Mouse (Mus musculus) liver, embryonic 14 days (tissue): ENCODE results near the gene Fscn2. TPM values are rescaled to one million over a fixed set of nuclear protein-coding genes. Genes with fewer than 3 reads are reported as not detected.

Experiments used
- polyA plus RNA-seq: library from polyadenylated mRNA; depleted of rRNA; stranded (reverse); fragments of >200 nt; gene quantifications from 2 replicates; pipeline ENCODE4 v1.2.3, GENCODE M21; 2012; rRNA removed

Fscn2 gene
- polyA plus RNA-seq: 0.03 TPM in 1 of 2 replicates, not detected in the other

DNA sequence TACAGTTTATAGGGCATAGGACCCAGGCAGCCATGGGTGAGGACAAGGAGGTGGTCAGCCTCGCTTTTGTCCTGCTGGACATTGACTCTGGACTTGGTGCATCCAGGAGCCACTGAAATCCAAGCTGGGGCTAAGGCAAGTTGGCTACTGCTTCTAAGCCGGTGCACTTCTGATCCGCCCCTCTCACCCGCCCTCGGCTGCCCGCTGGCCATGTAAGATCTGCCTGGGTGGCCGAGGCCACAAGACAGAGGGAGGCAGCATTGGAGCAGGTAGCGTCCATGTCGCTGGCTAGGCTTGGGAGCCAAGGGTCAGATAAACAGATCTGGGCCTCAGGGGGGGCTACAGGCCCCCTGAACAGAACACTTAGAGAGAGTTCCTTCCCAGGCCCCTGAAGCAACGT is at the start of gene Fscn2:
Fscn2 (plus strand) TSS at position 240 of the 400 bp plus-strand sequence.

DNA sequence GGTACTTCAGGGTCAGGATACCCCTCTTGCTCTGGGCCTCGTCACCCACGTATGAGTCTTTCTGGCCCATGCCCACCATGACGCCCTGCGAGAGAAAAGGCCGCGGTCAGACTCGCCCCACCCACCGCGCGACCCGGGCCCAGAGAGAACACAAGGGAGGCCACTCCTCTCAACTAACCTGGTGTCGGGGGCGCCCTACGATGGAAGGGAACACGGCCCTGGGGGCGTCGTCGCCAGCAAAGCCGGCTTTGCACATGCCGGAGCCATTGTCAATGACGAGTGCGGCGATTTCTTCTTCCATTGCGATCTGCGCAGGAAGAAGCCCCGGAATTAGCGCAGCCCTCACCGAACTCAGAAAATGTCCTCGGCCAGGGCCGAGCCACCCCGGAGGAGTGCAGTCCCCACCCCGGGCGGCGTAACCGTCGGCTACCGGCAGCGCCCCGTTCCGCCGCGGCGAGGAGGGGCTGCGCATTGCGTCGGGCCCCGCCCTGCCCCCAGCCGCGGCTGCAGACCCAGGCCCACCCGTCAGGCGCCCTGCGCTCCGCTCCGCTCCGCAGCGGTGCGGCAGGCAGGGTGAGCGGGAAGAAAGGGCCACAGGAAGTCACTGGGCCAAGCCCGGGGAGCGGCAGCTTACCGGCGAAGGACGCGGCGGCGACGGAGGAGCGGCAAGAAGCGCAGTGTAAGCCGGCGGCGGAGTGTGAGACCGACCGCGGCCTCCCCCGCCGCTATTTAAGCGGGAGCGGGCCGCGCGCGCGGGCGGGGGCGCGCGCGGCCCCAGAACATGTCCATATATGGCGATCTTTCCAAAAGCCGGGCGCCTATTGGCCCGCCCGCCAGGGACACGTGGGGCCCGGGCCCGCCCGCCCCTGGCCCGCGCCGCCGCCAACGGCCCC is 13.3 kb upstream of the Fscn2 start, which contains the start of gene Actg1:
Actg1 (minus strand) TSS at position 752 of the 893 bp plus-strand sequence.

DNA sequence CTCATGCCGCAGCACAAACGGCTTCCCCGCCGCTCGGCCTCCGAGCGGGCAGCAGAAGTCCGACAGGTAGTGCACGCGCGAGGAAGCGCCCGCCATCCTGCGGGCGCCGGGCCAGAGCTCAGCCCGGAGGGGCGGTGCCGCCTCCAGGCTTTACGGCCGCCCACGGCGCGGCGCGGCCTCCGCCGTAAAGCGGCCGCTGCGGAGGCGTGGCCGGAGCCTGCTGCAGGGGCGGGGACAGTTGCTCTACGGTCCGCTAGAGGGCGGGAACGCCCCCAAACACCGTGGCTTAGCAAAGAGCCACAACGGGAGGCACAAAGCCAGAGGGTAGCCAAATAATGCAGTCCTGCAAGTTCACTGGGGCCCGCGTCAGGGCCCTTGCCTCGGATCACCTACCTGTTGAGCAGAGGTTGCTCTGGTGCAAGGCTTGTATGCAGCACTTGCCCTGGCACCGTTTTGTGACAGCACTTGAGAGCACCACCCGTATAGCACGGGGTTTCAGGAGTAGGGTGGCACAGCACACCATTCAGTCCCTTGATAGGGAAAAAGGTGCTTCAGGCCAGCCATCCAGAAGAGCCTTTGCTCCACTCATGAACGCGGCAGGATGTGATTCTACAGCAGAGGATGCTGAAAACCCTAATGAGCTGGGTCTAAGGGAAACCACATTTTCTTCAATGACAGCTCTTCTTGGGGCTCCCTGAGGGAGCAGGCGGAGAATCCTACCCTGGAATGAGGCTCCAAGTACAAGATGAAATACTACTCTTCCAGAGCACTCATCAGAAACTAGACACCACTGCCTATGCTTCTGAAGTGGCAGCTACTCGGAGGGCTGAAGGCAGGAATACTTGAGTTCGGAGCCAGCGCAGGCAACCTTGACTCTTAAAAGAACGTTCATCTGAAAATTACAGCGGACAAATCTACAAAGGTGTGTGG is 17.5 kb downstream of the Fscn2 start, which contains the start of gene Faap100:
Faap100 (minus strand) TSS at position 154 of the 930 bp plus-strand sequence.

Other genes with a start within 250 kb of the Fscn2 start
- 19.0 and 21.5 TPM in 2 replicates for gene Slc38a10, start 210.2 kb upstream of the Fscn2 start, polyA plus RNA-seq
- gene Bahcc1, start 128.6 kb upstream of the Fscn2 start, polyA plus RNA-seq: 1.3 and 1.7 TPM in 2 replicates
- 238 and 303 TPM in 2 replicates for gene Actg1, start 13.0 kb upstream of the Fscn2 start, polyA plus RNA-seq
- 5.3 and 5.7 TPM in 2 replicates for gene Faap100, start 17.2 kb downstream of the Fscn2 start, polyA plus RNA-seq
- gene Nploc4, start 76.2 kb downstream of the Fscn2 start, polyA plus RNA-seq: 18.5 and 22.6 TPM in 2 replicates
- gene Tspan10, start 81.1 kb downstream of the Fscn2 start, polyA plus RNA-seq: 0.03 TPM in 1 of 2 replicates, not detected in the other
- 0.22 and 0.25 TPM in 2 replicates for gene Pde6g, start 92.0 kb downstream of the Fscn2 start, polyA plus RNA-seq
- gene Oxld1, start 96.5 kb downstream of the Fscn2 start, polyA plus RNA-seq: 4.2 and 5.3 TPM in 2 replicates
- 15.5 and 17.7 TPM in 2 replicates for gene Ccdc137, start 96.6 kb downstream of the Fscn2 start, polyA plus RNA-seq
- gene Arl16, start 106.1 kb downstream of the Fscn2 start, polyA plus RNA-seq: 8.3 and 11.6 TPM in 2 replicates
- 77.5 and 86.5 TPM in 2 replicates for gene Mrpl12, start 123.1 kb downstream of the Fscn2 start, polyA plus RNA-seq
- 27.2 and 31.8 TPM in 2 replicates for gene Slc25a10, start 130.3 kb downstream of the Fscn2 start, polyA plus RNA-seq
- 16.1 and 19.1 TPM in 2 replicates for gene Gcgr, start 169.2 kb downstream of the Fscn2 start, polyA plus RNA-seq
- 25.4 and 28.5 TPM in 2 replicates for gene Mcrip1, start 188.2 kb downstream of the Fscn2 start, polyA plus RNA-seq
- 0.14 TPM in 1 of 2 replicates, not detected in the other for gene Ppp1r27, start 189.6 kb downstream of the Fscn2 start, polyA plus RNA-seq
- gene P4hb, start 211.7 kb downstream of the Fscn2 start, polyA plus RNA-seq: 239 and 240 TPM in 2 replicates
- 151 and 168 TPM in 2 replicates for gene Arhgdia, start 220.1 kb downstream of the Fscn2 start, polyA plus RNA-seq
- 112 and 119 TPM in 2 replicates for gene Alyref, start 236.8 kb downstream of the Fscn2 start, polyA plus RNA-seq
- 49.9 and 56.0 TPM in 2 replicates for gene Anapc11, start 236.9 kb downstream of the Fscn2 start, polyA plus RNA-seq
- gene Npb, start 246.9 kb downstream of the Fscn2 start, polyA plus RNA-seq: 4.6 and 5.4 TPM in 2 replicates